Mouse (Mus musculus): ENCODE measurements around the gene Hcn2.

- TF ChIP-seq POLR2A (IDR thresholded peaks at IDR 0.05; ENCODE audit: borderline replicate concordance, control insufficient read depth, low read depth, low read length): no peak
- no peak for TF ChIP-seq CTCF (IDR thresholded peaks at IDR 0.05; ENCODE audit: control insufficient read depth, insufficient read depth, low read length)
Observed at GRCm38 (mm10) chr10:79736706-79737105, 20.3 kb downstream of the Hcn2 start.

Measured in bone marrow, adult 2 months (tissue).